Mouse (Mus musculus) heart, embryonic 16.5 days (tissue): ENCODE data around the gene Hmox1. TPM values are rescaled to one million over a fixed set of nuclear protein-coding genes. Genes with fewer than 3 reads are reported as not detected.

Experiments
- ATAC-seq: fragments of 200-750 bp; cut with Nextera tagmentation; replicated peaks from 2 replicates; pipeline ENCODE4 v1.8.0; 2017; ENCODE audit warnings: moderate number of reproducible peaks; ENCODE audit not compliant: insufficient read depth, low FRiP score; ENCODE audit errors: extremely low read depth
- H3K27ac ChIP-seq: fragments of 300-500 bp; sonication (generic); 2 replicates; pipeline ENCODE4 v1.5.1; 2014; ENCODE audit warnings: mild to moderate bottlenecking, low read length, control low read depth, moderate library complexity
- H3K27me3 ChIP-seq: fragments of 300-500 bp; sonication (generic); 2 replicates; pipeline ENCODE4 v1.6.1; 2014; ENCODE audit warnings: low read length, mixed read lengths; ENCODE audit not compliant: control insufficient read depth, insufficient read depth
- H3K36me3 ChIP-seq: fragments of 300-500 bp; sonication (generic); 2 replicates; pipeline ENCODE4 v1.6.1; 2014; ENCODE audit not compliant: control insufficient read depth, insufficient read depth
- H3K4me1 ChIP-seq: fragments of 300-500 bp; sonication (generic); 2 replicates; pipeline ENCODE4 v1.6.1; 2014; ENCODE audit warnings: low read length, mixed read lengths; ENCODE audit not compliant: control insufficient read depth, insufficient read depth
- H3K4me2 ChIP-seq: fragments of 300-500 bp; sonication (generic); 2 replicates; pipeline ENCODE4 v1.6.1; 2014; ENCODE audit warnings: low read depth, mild to moderate bottlenecking, control low read depth, low read length
- H3K4me3 ChIP-seq: fragments of 300-500 bp; sonication (generic); 2 replicates; pipeline ENCODE4 v1.5.1; 2014; ENCODE audit warnings: mild to moderate bottlenecking, control low read depth, low read length
- H3K9ac ChIP-seq: fragments of 300-500 bp; sonication (generic); 2 replicates; pipeline ENCODE4 v1.6.1; 2014; ENCODE audit warnings: low read length, control low read depth
- H3K9me3 ChIP-seq: fragments of 300-500 bp; sonication (generic); replicated peaks from 2 replicates; pipeline ENCODE4 v1.6.1; 2016; ENCODE audit warnings: low read length; ENCODE audit not compliant: control insufficient read depth
- WGBS: fragments of 180-500 bp; shearing (Covaris S2); extraction: QIAGEN DNeasy Blood & Tissue Kit; methylation state at CpG from one replicate; pipeline ENCODE4 v1.1.7; 2014; 5-methylcytosine and 5-hydroxymethylcytosine counted together
- polyA plus RNA-seq: library from polyadenylated mRNA; unstranded; fragments of >200 nt; fragmentation: Nextera tagmentation; extraction: Ambion mirVana; gene quantifications from 2 replicates; pipeline ENCODE4 v1.2.1, GENCODE M21; 2015

The Hmox1 gene
- polyA plus RNA-seq, 1 experiment from 2014 or later = 17.6 TPM

GRCm38 (mm10) chr8:75084382-75085064, 8.9 kb upstream of the Hmox1 start:
- Histone ChIP-seq H3K4me1 (peaks cover 12% of the 10 kb centered on the region), H3K9ac (no peak overlapping the region), H3K4me3 (no peak overlapping the region), H3K27me3 (no peaks in the 10 kb centered on the region), H3K4me2 (peak overlapping the region; percentile 69), H3K9me3 (no peaks in the 10 kb centered on the region), H3K27ac (peak overlapping the region; percentile 68), H3K36me3 (no peaks in the 10 kb centered on the region)
- 51% methylated on average over 3 of the region's 3 CpGs for WGBS
- ATAC-seq = no peak

GRCm38 (mm10) chr8:75086002-75086401, 7.4 kb upstream of the Hmox1 start:
- H3K9ac ChIP-seq = no peak overlapping the region
- H3K36me3 ChIP-seq = no peaks in the 10 kb centered on the region
- WGBS = 80% methylated on average over 2 of the region's 2 CpGs
- no peaks in the 10 kb centered on the region for H3K27me3 ChIP-seq
- H3K27ac ChIP-seq = no peak overlapping the region
- no peak for ATAC-seq
- no peaks in the 10 kb centered on the region for H3K9me3 ChIP-seq
- no peak overlapping the region for H3K4me2 ChIP-seq
- peaks cover 14% of the 10 kb centered on the region for H3K4me1 ChIP-seq
- no peak overlapping the region for H3K4me3 ChIP-seq

GRCm38 (mm10) chr8:75087127-75087526, 6.3 kb upstream of the Hmox1 start:
- Histone ChIP-seq H3K4me2 (no peak overlapping the region), H3K27me3 (no peaks in the 10 kb centered on the region), H3K9ac (no peak overlapping the region), H3K27ac (no peak overlapping the region), H3K9me3 (no peaks in the 10 kb centered on the region), H3K36me3 (no peaks in the 10 kb centered on the region), H3K4me1 (peaks cover 14% of the 10 kb centered on the region), H3K4me3 (no peak overlapping the region)
- no peak for ATAC-seq

- peak; percentile 24 for ATAC-seq
- Histone ChIP-seq H3K9ac (peak overlapping the region; percentile 62), H3K9me3 (no peaks in the 10 kb centered on the region), H3K4me2 (peak overlapping the region; percentile 53), H3K4me3 (peak overlapping the region; percentile 6), H3K27ac (peak overlapping the region; percentile 77), H3K27me3 (no peaks in the 10 kb centered on the region), H3K36me3 (no peaks in the 10 kb centered on the region), H3K4me1 (peaks cover 16% of the 10 kb centered on the region)
- 8% methylated on average over 6 of the region's 6 CpGs for WGBS
These were observed 4.2 kb upstream of the Hmox1 start for GRCm38 (mm10) chr8:75088989-75089881.

GRCm38 (mm10) chr8:75090781-75091365, 2.5 kb upstream of the Hmox1 start:
- H3K27me3 ChIP-seq = no peaks in the 10 kb centered on the region
- no peak overlapping the region for H3K27ac ChIP-seq
- no peak overlapping the region for H3K4me2 ChIP-seq
- H3K4me3 ChIP-seq = no peak overlapping the region
- H3K9ac ChIP-seq = no peak overlapping the region
- no peaks in the 10 kb centered on the region for H3K9me3 ChIP-seq
- no peaks in the 10 kb centered on the region for H3K36me3 ChIP-seq
- peaks cover 15% of the 10 kb centered on the region for H3K4me1 ChIP-seq
- ATAC-seq = no peak
- 73% methylated on average over 4 of the region's 4 CpGs for WGBS

GRCm38 (mm10) chr8:75102956-75103355, 9.5 kb downstream of the Hmox1 start:
- 70% methylated on average over 4 of the region's 4 CpGs for WGBS
- H3K36me3 ChIP-seq = peaks cover 6% of the 10 kb centered on the region; the same call in 1 of the 2 replicates

GRCm38 (mm10) chr8:75103376-75103878, 10.0 kb downstream of the Hmox1 start:
- 0 out of 2 replicates have a peak, but pooled peaks have one; percentile 32 for ATAC-seq

More at GRCm38 (mm10) chr8:75102956-75103355, 9.5 kb downstream of the Hmox1 start:
- Histone ChIP-seq H3K4me1 (no peaks in the 10 kb centered on the region), H3K9ac (no peak overlapping the region), H3K4me2 (no peak overlapping the region), H3K4me3 (no peak overlapping the region), H3K9me3 (no peaks in the 10 kb centered on the region), H3K27me3 (no peaks in the 10 kb centered on the region), H3K27ac (no peak overlapping the region)
- no peak for ATAC-seq

GRCm38 (mm10) chr8:75108527-75109235, 15.3 kb downstream of the Hmox1 start:
- Histone ChIP-seq H3K4me1 (peaks cover 17% of the 10 kb centered on the region), H3K27me3 (no peaks in the 10 kb centered on the region), H3K36me3 (peaks cover 12% of the 10 kb centered on the region), H3K4me3 (peak overlapping the region; percentile 78), H3K9me3 (no peaks in the 10 kb centered on the region), H3K27ac (peak overlapping the region; percentile 84), H3K9ac (peak overlapping the region; percentile 81), H3K4me2 (peak overlapping the region; percentile 91)
- ATAC-seq = peak; percentile 76
- WGBS = under 1% methylated on average over 9 of the region's 9 CpGs

More at GRCm38 (mm10) chr8:75103376-75103878, 10.0 kb downstream of the Hmox1 start:
- 42% methylated on average over 8 of the region's 8 CpGs for WGBS
- Histone ChIP-seq H3K4me1 (peaks cover 3% of the 10 kb centered on the region; the same call in 1 of the 2 replicates), H3K9me3 (no peaks in the 10 kb centered on the region), H3K36me3 (peaks cover 6% of the 10 kb centered on the region; the same call in 1 of the 2 replicates), H3K27me3 (no peaks in the 10 kb centered on the region), H3K27ac (no peak overlapping the region), H3K4me3 (no peak overlapping the region), H3K9ac (no peak overlapping the region), H3K4me2 (no peak overlapping the region)
